Mouse (Mus musculus): ENCODE measurements around the gene Sec14l3. TPM values are rescaled to one million over a fixed set of nuclear protein-coding genes. Genes with fewer than 3 reads are reported as not detected.

The Sec14l3 gene
- polyA plus RNA-seq, 1 experiment from 2014 or later: not detected

GRCm38 (mm10) chr11:4031961-4032360 is 32.7 kb upstream of the Sec14l3 start:
- no peak for ATAC-seq (ENCODE audit: insufficient number of reproducible peaks, insufficient read depth, low FRiP score, low read depth)

GRCm38 (mm10) chr11:4033471-4033870 is 31.2 kb upstream of the Sec14l3 start:
- H3K36me3 ChIP-seq (ENCODE audit: control insufficient read depth, insufficient read depth, low read length): no peaks in the 10 kb centered on the region
- no peak overlapping the region for H3K27ac ChIP-seq (ENCODE audit: low read length)
- 69% methylated on average over 7 of the region's 7 CpGs for WGBS
- H3K4me1 ChIP-seq (ENCODE audit: control insufficient read depth, insufficient read depth, low read length): no peaks in the 10 kb centered on the region
- H3K9me3 ChIP-seq (ENCODE audit: control insufficient read depth, low read depth, low read length): no peaks in the 10 kb centered on the region
- H3K4me3 ChIP-seq (ENCODE audit: low read depth, low read length): no peak overlapping the region
- no peak overlapping the region for H3K4me2 ChIP-seq (replicated peaks; ENCODE audit: low read depth, low read length)
- H3K9ac ChIP-seq (replicated peaks; ENCODE audit: low read depth, low read length): no peak overlapping the region
- H3K27me3 ChIP-seq (ENCODE audit: control insufficient read depth, insufficient read depth, low read length): no peaks in the 10 kb centered on the region
- no peak for ATAC-seq (ENCODE audit: insufficient number of reproducible peaks, insufficient read depth, low FRiP score, low read depth)

More at GRCm38 (mm10) chr11:4031961-4032360, 32.7 kb upstream of the Sec14l3 start:
- no peak overlapping the region for H3K4me3 ChIP-seq (ENCODE audit: low read depth, low read length)
- H3K9ac ChIP-seq (replicated peaks; ENCODE audit: low read depth, low read length): no peak overlapping the region
- no peaks in the 10 kb centered on the region for H3K36me3 ChIP-seq (ENCODE audit: control insufficient read depth, insufficient read depth, low read length)
- H3K27ac ChIP-seq (ENCODE audit: low read length): no peak overlapping the region
- H3K4me2 ChIP-seq (replicated peaks; ENCODE audit: low read depth, low read length): peak overlapping the region; percentile 20; the same call in 1 of the 2 replicates
- H3K9me3 ChIP-seq (ENCODE audit: control insufficient read depth, low read depth, low read length): no peaks in the 10 kb centered on the region
- H3K27me3 ChIP-seq (ENCODE audit: control insufficient read depth, insufficient read depth, low read length): no peaks in the 10 kb centered on the region
- 17% methylated on average over 12 of the region's 12 CpGs for WGBS
- no peaks in the 10 kb centered on the region for H3K4me1 ChIP-seq (ENCODE audit: control insufficient read depth, insufficient read depth, low read length)

GRCm38 (mm10) chr11:4034169-4034568 is 30.5 kb upstream of the Sec14l3 start:
- Histone ChIP-seq H3K9ac (replicated peaks; ENCODE audit: low read depth, low read length) (no peak overlapping the region), H3K36me3 (ENCODE audit: control insufficient read depth, insufficient read depth, low read length) (no peaks in the 10 kb centered on the region), H3K4me2 (replicated peaks; ENCODE audit: low read depth, low read length) (no peak overlapping the region), H3K27ac (ENCODE audit: low read length) (no peak overlapping the region), H3K4me3 (ENCODE audit: low read depth, low read length) (no peak overlapping the region), H3K9me3 (ENCODE audit: control insufficient read depth, low read depth, low read length) (no peaks in the 10 kb centered on the region), H3K4me1 (ENCODE audit: control insufficient read depth, insufficient read depth, low read length) (no peaks in the 10 kb centered on the region), H3K27me3 (ENCODE audit: control insufficient read depth, insufficient read depth, low read length) (no peaks in the 10 kb centered on the region)
- ATAC-seq (ENCODE audit: insufficient number of reproducible peaks, insufficient read depth, low FRiP score, low read depth): no peak
- whole genome bisulfite sequencing: 82% methylated on average over 4 of the region's 4 CpGs

- Histone ChIP-seq H3K9ac (replicated peaks; ENCODE audit: low read depth, low read length) (no peak overlapping the region), H3K4me2 (replicated peaks; ENCODE audit: low read depth, low read length) (no peak overlapping the region), H3K36me3 (ENCODE audit: control insufficient read depth, insufficient read depth, low read length) (no peaks in the 10 kb centered on the region), H3K9me3 (ENCODE audit: control insufficient read depth, low read depth, low read length) (no peaks in the 10 kb centered on the region), H3K4me1 (ENCODE audit: control insufficient read depth, insufficient read depth, low read length) (no peaks in the 10 kb centered on the region), H3K4me3 (ENCODE audit: low read depth, low read length) (no peak overlapping the region), H3K27ac (ENCODE audit: low read length) (no peak overlapping the region), H3K27me3 (ENCODE audit: control insufficient read depth, insufficient read depth, low read length) (no peaks in the 10 kb centered on the region)
- ATAC-seq (ENCODE audit: insufficient number of reproducible peaks, insufficient read depth, low FRiP score, low read depth): peak; percentile 49
- 54% methylated on average over 18 of the region's 18 CpGs for WGBS
Observed at GRCm38 (mm10) chr11:4035116-4035892, 29.3 kb upstream of the Sec14l3 start.

- Histone ChIP-seq H3K4me3 (ENCODE audit: low read depth, low read length) (no peak overlapping the region), H3K9ac (replicated peaks; ENCODE audit: low read depth, low read length) (no peak overlapping the region), H3K27ac (ENCODE audit: low read length) (no peak overlapping the region), H3K9me3 (ENCODE audit: control insufficient read depth, low read depth, low read length) (no peaks in the 10 kb centered on the region), H3K36me3 (ENCODE audit: control insufficient read depth, insufficient read depth, low read length) (no peaks in the 10 kb centered on the region), H3K4me1 (ENCODE audit: control insufficient read depth, insufficient read depth, low read length) (no peaks in the 10 kb centered on the region), H3K27me3 (ENCODE audit: control insufficient read depth, insufficient read depth, low read length) (no peaks in the 10 kb centered on the region), H3K4me2 (replicated peaks; ENCODE audit: low read depth, low read length) (no peak overlapping the region)
- 81% methylated on average over 6 of the region's 6 CpGs for WGBS
- no peak for ATAC-seq (ENCODE audit: insufficient number of reproducible peaks, insufficient read depth, low FRiP score, low read depth)
Observed at GRCm38 (mm10) chr11:4035916-4036315, 28.7 kb upstream of the Sec14l3 start.

GRCm38 (mm10) chr11:4036365-4037084 is 28.1 kb upstream of the Sec14l3 start:
- Histone ChIP-seq H3K27me3 (ENCODE audit: control insufficient read depth, insufficient read depth, low read length) (no peaks in the 10 kb centered on the region), H3K4me3 (ENCODE audit: low read depth, low read length) (no peak overlapping the region), H3K9ac (replicated peaks; ENCODE audit: low read depth, low read length) (no peak overlapping the region), H3K4me2 (replicated peaks; ENCODE audit: low read depth, low read length) (no peak overlapping the region), H3K27ac (ENCODE audit: low read length) (no peak overlapping the region), H3K9me3 (ENCODE audit: control insufficient read depth, low read depth, low read length) (no peaks in the 10 kb centered on the region), H3K4me1 (ENCODE audit: control insufficient read depth, insufficient read depth, low read length) (no peaks in the 10 kb centered on the region), H3K36me3 (ENCODE audit: control insufficient read depth, insufficient read depth, low read length) (no peaks in the 10 kb centered on the region)
- WGBS: 73% methylated on average over 9 of the region's 9 CpGs
- ATAC-seq (ENCODE audit: insufficient number of reproducible peaks, insufficient read depth, low FRiP score, low read depth): no peak

- ATAC-seq (ENCODE audit: insufficient number of reproducible peaks, insufficient read depth, low FRiP score, low read depth): no peak
- H3K9ac ChIP-seq (replicated peaks; ENCODE audit: low read depth, low read length): no peak overlapping the region
- H3K27me3 ChIP-seq (ENCODE audit: control insufficient read depth, insufficient read depth, low read length): no peaks in the 10 kb centered on the region
- H3K36me3 ChIP-seq (ENCODE audit: control insufficient read depth, insufficient read depth, low read length): no peaks in the 10 kb centered on the region
- H3K4me1 ChIP-seq (ENCODE audit: control insufficient read depth, insufficient read depth, low read length): no peaks in the 10 kb centered on the region
- no peak overlapping the region for H3K27ac ChIP-seq (ENCODE audit: low read length)
- no peak overlapping the region for H3K4me3 ChIP-seq (ENCODE audit: low read depth, low read length)
- 95% methylated on average over 4 of the region's 4 CpGs for WGBS
- no peak overlapping the region for H3K4me2 ChIP-seq (replicated peaks; ENCODE audit: low read depth, low read length)
- H3K9me3 ChIP-seq (ENCODE audit: control insufficient read depth, low read depth, low read length): no peaks in the 10 kb centered on the region
Observed at GRCm38 (mm10) chr11:4039951-4040350, 24.7 kb upstream of the Sec14l3 start.

- ATAC-seq (ENCODE audit: insufficient number of reproducible peaks, insufficient read depth, low FRiP score, low read depth): no peak
- Histone ChIP-seq H3K27ac (ENCODE audit: low read length) (no peak overlapping the region), H3K4me2 (replicated peaks; ENCODE audit: low read depth, low read length) (no peak overlapping the region), H3K9me3 (ENCODE audit: control insufficient read depth, low read depth, low read length) (no peaks in the 10 kb centered on the region), H3K9ac (replicated peaks; ENCODE audit: low read depth, low read length) (no peak overlapping the region), H3K27me3 (ENCODE audit: control insufficient read depth, insufficient read depth, low read length) (no peaks in the 10 kb centered on the region), H3K4me1 (ENCODE audit: control insufficient read depth, insufficient read depth, low read length) (no peaks in the 10 kb centered on the region), H3K36me3 (ENCODE audit: control insufficient read depth, insufficient read depth, low read length) (no peaks in the 10 kb centered on the region), H3K4me3 (ENCODE audit: low read depth, low read length) (no peak overlapping the region)
- 81% methylated on average over 6 of the region's 6 CpGs for WGBS
Observed at GRCm38 (mm10) chr11:4041123-4041625, 23.5 kb upstream of the Sec14l3 start.
